Mouse (Mus musculus): ENCODE measurements around the gene Gm20765.
"Not testable (repeated sequence)": the region's sequence is repeated elsewhere in the genome, so short reads cannot be mapped to it uniquely, and the experiment has no call there.

- not testable (repeated sequence) for TF ChIP-seq CTCF (IDR thresholded peaks at IDR 0.05; ENCODE audit: low read depth, low read length); POLR2A (IDR thresholded peaks at IDR 0.05; ENCODE audit: borderline replicate concordance, low read depth, low read length)
These were observed 8.6 kb upstream of the Gm20765 start, which contains the start of gene Gm21312 for GRCm38 (mm10) chr10:104176724-104177123.
